ENCODE assay signal across 18 mouse cellular contexts in the genomic region with DNA sequence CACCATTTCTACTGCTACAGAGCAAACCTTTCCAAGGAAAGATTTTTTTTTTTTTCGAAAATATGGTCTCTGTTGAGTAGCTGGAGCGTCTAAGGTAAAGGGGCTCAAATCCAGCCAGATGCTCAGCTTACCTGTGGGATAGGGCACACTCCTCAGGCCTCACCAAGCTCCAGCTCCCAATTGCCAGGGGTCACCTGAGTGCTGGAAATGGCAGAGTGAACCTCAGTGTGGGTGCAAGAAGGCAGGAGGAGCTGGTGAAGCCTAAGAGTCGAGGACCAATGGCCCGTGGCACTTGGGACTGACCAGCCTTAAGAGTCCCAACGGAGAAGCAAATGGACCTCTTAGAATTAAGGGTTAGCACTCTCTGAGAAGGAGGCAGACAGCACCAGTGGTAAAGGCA. TPM values are rescaled to one million over a fixed set of nuclear protein-coding genes. Genes with fewer than 3 reads are reported as not detected.
DNase-seq lines count a peak whose midpoint lies in the region; ATAC-seq and TF ChIP-seq lines count a peak whose summit lies in the region.
"Had no signal": no experiment of that assay in that cellular context is flagged by ENCODE, and none has a peak within 500 bp of the region (broad histone marks: within the 10 kb centered on the region; RNA-seq: fewer than 3 reads in every experiment).

No protein-coding gene starts in this region.

- peak overlapping the region; percentile 29 for H3K27ac ChIP-seq in intestine, embryonic 14.5 days (ENCODE audit: low read depth)
- H3K27ac ChIP-seq in intestine, postnatal 0 days (ENCODE audit: low read depth, low read length) = no peak overlapping the region
- H3K27ac ChIP-seq in embryonic facial prominence, embryonic 11.5 days (replicated peaks; ENCODE audit: low read depth, low read length) = peak overlapping the region; percentile 52; the same call in 1 of the 2 replicates
- H3K27ac ChIP-seq in embryonic facial prominence, embryonic 15.5 days (replicated peaks) = peak overlapping the region; percentile 65; the same call in 1 of the 2 replicates
- H3K27ac ChIP-seq in limb, embryonic 15.5 days = peak overlapping the region; percentile 65
- H3K27ac ChIP-seq in cerebellum, adult 2 months (ENCODE audit: insufficient read depth, low read length) = no peak overlapping the region
- H3K27ac ChIP-seq: hindbrain, embryonic 12.5 days; left cerebral cortex, adult 2 months; midbrain, embryonic 12.5 days; neural tube, embryonic 15.5 days had no signal

- peaks cover 25% of the 10 kb centered on the region for H3K36me3 ChIP-seq in intestine, embryonic 14.5 days (ENCODE audit: control insufficient read depth, insufficient read depth, low read length)
- H3K36me3 ChIP-seq in intestine, postnatal 0 days (ENCODE audit: control insufficient read depth, insufficient read depth) = peaks cover 37% of the 10 kb centered on the region
- H3K36me3 ChIP-seq in embryonic facial prominence, embryonic 11.5 days (replicated peaks; ENCODE audit: control insufficient read depth, insufficient read depth, low read depth, low read length) = no peaks in the 10 kb centered on the region
- peaks cover 19% of the 10 kb centered on the region for H3K36me3 ChIP-seq in embryonic facial prominence, embryonic 15.5 days
- peaks cover 27% of the 10 kb centered on the region for H3K36me3 ChIP-seq in limb, embryonic 15.5 days

- no peak overlapping the region for H3K9ac ChIP-seq in intestine, embryonic 14.5 days (ENCODE audit: low read length)
- H3K9ac ChIP-seq in intestine, postnatal 0 days (ENCODE audit: low read depth, low read length) = no peak overlapping the region
- no peak overlapping the region for H3K9ac ChIP-seq in embryonic facial prominence, embryonic 11.5 days (replicated peaks; ENCODE audit: low read length)
- H3K9ac ChIP-seq in embryonic facial prominence, embryonic 15.5 days = no peak overlapping the region
- no peak overlapping the region for H3K9ac ChIP-seq in limb, embryonic 15.5 days
- H3K9ac ChIP-seq: hindbrain, embryonic 12.5 days; midbrain, embryonic 12.5 days; neural tube, embryonic 15.5 days had no signal

- H3K4me3 ChIP-seq in intestine, embryonic 14.5 days (ENCODE audit: low read depth, low read length) = no peak overlapping the region
- no peak overlapping the region for H3K4me3 ChIP-seq in intestine, postnatal 0 days (ENCODE audit: low read depth, low read length)
- H3K4me3 ChIP-seq in embryonic facial prominence, embryonic 11.5 days (ENCODE audit: low read depth, low read length) = no peak overlapping the region
- no peak overlapping the region for H3K4me3 ChIP-seq in embryonic facial prominence, embryonic 15.5 days (replicated peaks)
- no peak overlapping the region for H3K4me3 ChIP-seq in limb, embryonic 15.5 days
- no peak overlapping the region for H3K4me3 ChIP-seq in cerebellum, adult 2 months (replicated peaks; ENCODE audit: insufficient read depth, low read depth, low read length)
- H3K4me3 ChIP-seq: erythroblast, embryonic 14.5 days; hindbrain, embryonic 12.5 days; left cerebral cortex, adult 2 months; midbrain, embryonic 12.5 days; neural tube, embryonic 15.5 days had no signal

- no peaks in the 10 kb centered on the region for H3K9me3 ChIP-seq in intestine, embryonic 14.5 days (ENCODE audit: control insufficient read depth, low read length)
- no peaks in the 10 kb centered on the region for H3K9me3 ChIP-seq in intestine, postnatal 0 days (ENCODE audit: control insufficient read depth)
- no peaks in the 10 kb centered on the region for H3K9me3 ChIP-seq in embryonic facial prominence, embryonic 11.5 days (replicated peaks; ENCODE audit: control insufficient read depth, low read length)
- H3K9me3 ChIP-seq in embryonic facial prominence, embryonic 15.5 days (replicated peaks) = no peaks in the 10 kb centered on the region
- H3K9me3 ChIP-seq in limb, embryonic 15.5 days = no peaks in the 10 kb centered on the region
- H3K9me3 ChIP-seq: hindbrain, embryonic 12.5 days; midbrain, embryonic 12.5 days; neural tube, embryonic 15.5 days had no signal

- 89% methylated on average over 5 of the region's 5 CpGs for WGBS in intestine, embryonic 14.5 days
- WGBS in intestine, postnatal 0 days = 89% methylated on average over 5 of the region's 5 CpGs
- WGBS in embryonic facial prominence, embryonic 11.5 days = 80% methylated on average over 5 of the region's 5 CpGs
- WGBS in embryonic facial prominence, embryonic 15.5 days = 73% methylated on average over 5 of the region's 5 CpGs
- WGBS in limb, embryonic 15.5 days = 62% methylated on average over 5 of the region's 5 CpGs
- WGBS in cerebellum, adult 2 months = 93% methylated on average over 5 of the region's 5 CpGs

- H3K27me3 ChIP-seq in intestine, embryonic 14.5 days (replicated peaks; ENCODE audit: control insufficient read depth, insufficient read depth, low read length) = no peaks in the 10 kb centered on the region
- H3K27me3 ChIP-seq in intestine, postnatal 0 days (replicated peaks; ENCODE audit: control insufficient read depth, insufficient read depth, low read length) = no peaks in the 10 kb centered on the region
- H3K27me3 ChIP-seq in embryonic facial prominence, embryonic 11.5 days (ENCODE audit: control insufficient read depth, insufficient read depth, low read length) = no peaks in the 10 kb centered on the region
- H3K27me3 ChIP-seq in embryonic facial prominence, embryonic 15.5 days = no peaks in the 10 kb centered on the region
- no peaks in the 10 kb centered on the region for H3K27me3 ChIP-seq in limb, embryonic 15.5 days
- no peaks in the 10 kb centered on the region for H3K27me3 ChIP-seq in cerebellum, adult 2 months (ENCODE audit: control insufficient read depth, insufficient read depth, low read length)
- H3K27me3 ChIP-seq: hindbrain, embryonic 12.5 days; midbrain, embryonic 12.5 days; neural tube, embryonic 15.5 days; Patski had no signal

- no peak for DNase-seq in intestine, embryonic 14.5 days (ENCODE audit: low spot score)
- DNase-seq in embryonic facial prominence, embryonic 11.5 days (ENCODE audit: low spot score) = no peak
- no peak for DNase-seq in cerebellum, adult 2 months
- DNase-seq: adrenal gland, postnatal 25 days had no signal

- no peak overlapping the region for H3K4me2 ChIP-seq in intestine, embryonic 14.5 days (ENCODE audit: low read length)
- no peak overlapping the region for H3K4me2 ChIP-seq in intestine, postnatal 0 days (replicated peaks; ENCODE audit: low read depth)
- no peak overlapping the region for H3K4me2 ChIP-seq in embryonic facial prominence, embryonic 11.5 days (ENCODE audit: low read depth, low read length)
- 0 out of 2 replicates have a peak overlapping the region, but pooled peaks have one; percentile 3 for H3K4me2 ChIP-seq in embryonic facial prominence, embryonic 15.5 days (replicated peaks)
- H3K4me2 ChIP-seq in limb, embryonic 15.5 days = no peak overlapping the region
- H3K4me2 ChIP-seq: hindbrain, embryonic 12.5 days; midbrain, embryonic 12.5 days; neural tube, embryonic 15.5 days had no signal

- ATAC-seq in intestine, embryonic 14.5 days (replicated peaks; ENCODE audit: low FRiP score, low TSS enrichment, low read depth) = no peak
- no peak for ATAC-seq in intestine, postnatal 0 days
- no peak for ATAC-seq in embryonic facial prominence, embryonic 11.5 days (replicated peaks; ENCODE audit: insufficient number of reproducible peaks, low FRiP score, low TSS enrichment, low read depth)
- ATAC-seq in embryonic facial prominence, embryonic 15.5 days (ENCODE audit: insufficient number of reproducible peaks, low FRiP score, low TSS enrichment, low read depth) = peak; percentile 20; the same call in 1 of the 2 replicates
- 0 out of 2 replicates have a peak, but pooled peaks have one; percentile 12 for ATAC-seq in limb, embryonic 15.5 days (ENCODE audit: insufficient number of reproducible peaks, low FRiP score, low TSS enrichment, low read depth)
- no peak for ATAC-seq in megakaryocyte-erythroid progenitor cell, adult 5-6 weeks (replicated peaks; ENCODE audit: low FRiP score, low TSS enrichment, poor library complexity, severe bottlenecking)
- ATAC-seq: forebrain, embryonic 16.5 days; inflammation-experienced regulatory T-cells, adult 6 months; Patski had no signal

- TF ChIP-seq POLR2A in cerebellum, adult 2 months (IDR thresholded peaks at IDR 0.05; ENCODE audit: borderline replicate concordance, insufficient read depth, low read length) = no peak

- TF ChIP-seq CTCF in intestine, postnatal 0 days (IDR thresholded peaks at IDR 0.05; ENCODE audit: low read depth) = no peak
- TF ChIP-seq CTCF in cerebellum, adult 2 months (IDR thresholded peaks at IDR 0.05; ENCODE audit: borderline replicate concordance, insufficient read depth, low read depth, low read length) = no peak

- no peaks in the 10 kb centered on the region; the same call in 1 of the 2 replicates for H3K4me1 ChIP-seq in intestine, embryonic 14.5 days (replicated peaks; ENCODE audit: control insufficient read depth, insufficient read depth, low read length)
- H3K4me1 ChIP-seq in intestine, postnatal 0 days (replicated peaks; ENCODE audit: control insufficient read depth, insufficient read depth, low read length) = no peaks in the 10 kb centered on the region
- peaks cover 2% of the 10 kb centered on the region; the same call in 1 of the 2 replicates for H3K4me1 ChIP-seq in embryonic facial prominence, embryonic 11.5 days (ENCODE audit: control insufficient read depth, insufficient read depth, low read length)
- peaks cover 24% of the 10 kb centered on the region for H3K4me1 ChIP-seq in embryonic facial prominence, embryonic 15.5 days
- H3K4me1 ChIP-seq in limb, embryonic 15.5 days = peaks cover 12% of the 10 kb centered on the region
- H3K4me1 ChIP-seq in cerebellum, adult 2 months (ENCODE audit: control insufficient read depth, insufficient read depth, low read length) = no peaks in the 10 kb centered on the region
- H3K4me1 ChIP-seq: midbrain, embryonic 12.5 days; neural tube, embryonic 15.5 days had no signal

RNA-seq across cellular contexts. Expression of a gene that starts 30.3 kb away (rescaled TPM):
- polyA plus RNA-seq in intestine, embryonic 14.5 days (2014; fragmentation: Nextera tagmentation; extraction: Ambion mirVana) = 31.5 and 35.2 TPM in 2 replicates
- polyA plus RNA-seq in intestine, postnatal 0 days (2015; fragmentation: Nextera tagmentation; extraction: Ambion mirVana) = 36.1 and 36.7 TPM in 2 replicates
- polyA plus RNA-seq in embryonic facial prominence, embryonic 11.5 days (2014; fragmentation: Nextera tagmentation; extraction: Ambion mirVana) = 35.1 and 38.3 TPM in 2 replicates
- 38.7 and 40.9 TPM in 2 replicates for polyA plus RNA-seq in embryonic facial prominence, embryonic 15.5 days (2015; fragmentation: Nextera tagmentation; extraction: Ambion mirVana)
- 41.7 and 44.1 TPM in 2 replicates for polyA plus RNA-seq in limb, embryonic 15.5 days (2015; fragmentation: Nextera tagmentation; extraction: Ambion mirVana)
- polyA plus RNA-seq in cerebellum, adult 2 months (2012; rRNA removed) = 27.4 and 28.4 TPM in 2 replicates
- total RNA-seq in megakaryocyte-erythroid progenitor cell, adult 5-6 weeks (2014; fragmentation: Nextera tagmentation) = 19.7 and 28.0 TPM in 2 replicates
- total RNA-seq in megakaryocyte-erythroid progenitor cell, adult 5-6 weeks (2017) = 68.8 and 85.7 TPM in 2 replicates

RNA-seq across cellular contexts. Expression of a gene that starts 55.6 kb away (rescaled TPM):
- polyA plus RNA-seq in intestine, embryonic 14.5 days (2014; fragmentation: Nextera tagmentation; extraction: Ambion mirVana) = 7.0 and 14.3 TPM in 2 replicates
- polyA plus RNA-seq in intestine, postnatal 0 days (2015; fragmentation: Nextera tagmentation; extraction: Ambion mirVana) = 41.5 and 43.2 TPM in 2 replicates
- polyA plus RNA-seq in embryonic facial prominence, embryonic 11.5 days (2014; fragmentation: Nextera tagmentation; extraction: Ambion mirVana) = 6.2 and 6.5 TPM in 2 replicates
- 8.4 and 8.8 TPM in 2 replicates for polyA plus RNA-seq in embryonic facial prominence, embryonic 15.5 days (2015; fragmentation: Nextera tagmentation; extraction: Ambion mirVana)
- 0.42 TPM in 2 replicates for polyA plus RNA-seq in limb, embryonic 15.5 days (2015; fragmentation: Nextera tagmentation; extraction: Ambion mirVana)
- polyA plus RNA-seq in cerebellum, adult 2 months (2012; rRNA removed) = 187 and 216 TPM in 2 replicates
- total RNA-seq in megakaryocyte-erythroid progenitor cell, adult 5-6 weeks (2014; fragmentation: Nextera tagmentation) = not detected in 2 replicates
- total RNA-seq in megakaryocyte-erythroid progenitor cell, adult 5-6 weeks (2017) = not detected in 2 replicates
- total RNA-seq: granulocyte monocyte progenitor cell, adult 5-6 weeks had no signal
- polyA plus RNA-seq: heart, postnatal 0 days had no signal

RNA-seq across cellular contexts. Expression of a gene that starts 59.6 kb away (rescaled TPM):
- 79.6 and 82.7 TPM in 2 replicates for polyA plus RNA-seq in intestine, embryonic 14.5 days (2014; fragmentation: Nextera tagmentation; extraction: Ambion mirVana)
- polyA plus RNA-seq in intestine, postnatal 0 days (2015; fragmentation: Nextera tagmentation; extraction: Ambion mirVana) = 1,340 and 1,424 TPM in 2 replicates
- polyA plus RNA-seq in embryonic facial prominence, embryonic 11.5 days (2014; fragmentation: Nextera tagmentation; extraction: Ambion mirVana) = 61.5 and 65.5 TPM in 2 replicates
- 99.5 and 103 TPM in 2 replicates for polyA plus RNA-seq in embryonic facial prominence, embryonic 15.5 days (2015; fragmentation: Nextera tagmentation; extraction: Ambion mirVana)
- 90.4 and 111 TPM in 2 replicates for polyA plus RNA-seq in limb, embryonic 15.5 days (2015; fragmentation: Nextera tagmentation; extraction: Ambion mirVana)
- polyA plus RNA-seq in cerebellum, adult 2 months (2012; rRNA removed) = 139 and 150 TPM in 2 replicates
- total RNA-seq in megakaryocyte-erythroid progenitor cell, adult 5-6 weeks (2014; fragmentation: Nextera tagmentation) = not detected in 2 replicates
- 0.14 and 0.38 TPM in 2 replicates for total RNA-seq in megakaryocyte-erythroid progenitor cell, adult 5-6 weeks (2017)

Comparison
In these comparisons a context has a peak if more than half of its experiments do, and no peak if none do; other contexts are left out.
1. ATAC-seq: peak in embryonic facial prominence, embryonic 15.5 days (single experiment) and limb, embryonic 15.5 days (single experiment); none in intestine, embryonic 14.5 days (single experiment), intestine, postnatal 0 days (single experiment), embryonic facial prominence, embryonic 11.5 days (single experiment) and megakaryocyte-erythroid progenitor cell, adult 5-6 weeks (single experiment).
2. H3K27ac ChIP-seq: peak in intestine, embryonic 14.5 days (single experiment), embryonic facial prominence, embryonic 11.5 days (single experiment), embryonic facial prominence, embryonic 15.5 days (single experiment) and limb, embryonic 15.5 days (single experiment); none in intestine, postnatal 0 days (single experiment) and cerebellum, adult 2 months (single experiment).